Mouse (Mus musculus): ENCODE measurements around the gene Bcat2. TPM values are rescaled to one million over a fixed set of nuclear protein-coding genes. Genes with fewer than 3 reads are reported as not detected.
A peak's percentile ranks its signal among the peaks of the same experiment; 100 is the strongest.

Gene Bcat2
- polyA plus RNA-seq, 2 experiments: 60.4 to 67.6 TPM

GRCm38 (mm10) chr7:45551512-45551883 is 18.5 kb upstream of the Bcat2 start:
- H3K9me3 ChIP-seq (ENCODE audit: control insufficient read depth, low read length): no peaks in the 10 kb centered on the region
- no peaks in the 10 kb centered on the region for H3K36me3 ChIP-seq (ENCODE audit: control insufficient read depth, insufficient read depth, low read length)
- DNase-seq (ENCODE audit: low spot score) (no peak), ATAC-seq (ENCODE audit: low FRiP score, low read depth) (no peak)
- TF ChIP-seq POLR2A (IDR thresholded peaks at IDR 0.05; ENCODE audit: borderline replicate concordance, extremely low read depth, insufficient read depth, insufficient read length): no peak
- H3K27ac ChIP-seq (replicated peaks; ENCODE audit: low read depth, low read length): no peak overlapping the region
- H3K27me3 ChIP-seq (ENCODE audit: control insufficient read depth, insufficient read depth, low read length): no peaks in the 10 kb centered on the region
- no peak overlapping the region for H3K4me3 ChIP-seq (replicated peaks; ENCODE audit: low read length)
- no peak overlapping the region for H3K4me2 ChIP-seq (replicated peaks; ENCODE audit: low read depth, low read length, severe bottlenecking)
- 80% methylated on average over 8 of the region's 8 CpGs for WGBS
- H3K9ac ChIP-seq (ENCODE audit: low read depth, low read length, severe bottlenecking): no peak overlapping the region
- H3K4me1 ChIP-seq (ENCODE audit: control insufficient read depth, insufficient read depth, low read length): no peaks in the 10 kb centered on the region

GRCm38 (mm10) chr7:45553519-45553918 is 16.4 kb upstream of the Bcat2 start:
- Histone ChIP-seq H3K27me3 (ENCODE audit: control insufficient read depth, insufficient read depth, low read length) (no peaks in the 10 kb centered on the region), H3K9ac (ENCODE audit: low read depth, low read length, severe bottlenecking) (no peak overlapping the region), H3K27ac (replicated peaks; ENCODE audit: low read depth, low read length) (no peak overlapping the region), H3K36me3 (ENCODE audit: control insufficient read depth, insufficient read depth, low read length) (no peaks in the 10 kb centered on the region), H3K4me2 (replicated peaks; ENCODE audit: low read depth, low read length, severe bottlenecking) (no peak overlapping the region), H3K9me3 (ENCODE audit: control insufficient read depth, low read length) (no peaks in the 10 kb centered on the region), H3K4me3 (replicated peaks; ENCODE audit: low read length) (no peak overlapping the region), H3K4me1 (ENCODE audit: control insufficient read depth, insufficient read depth, low read length) (no peaks in the 10 kb centered on the region)
- 65% methylated on average over 8 of the region's 8 CpGs for WGBS
- DNase-seq (ENCODE audit: low spot score): no peak
- ATAC-seq (ENCODE audit: low FRiP score, low read depth): no peak
- TF ChIP-seq POLR2A (IDR thresholded peaks at IDR 0.05; ENCODE audit: borderline replicate concordance, extremely low read depth, insufficient read depth, insufficient read length): no peak

GRCm38 (mm10) chr7:45553990-45554389 is 16.0 kb upstream of the Bcat2 start:
- Histone ChIP-seq H3K4me1 (ENCODE audit: control insufficient read depth, insufficient read depth, low read length) (no peaks in the 10 kb centered on the region), H3K27me3 (ENCODE audit: control insufficient read depth, insufficient read depth, low read length) (no peaks in the 10 kb centered on the region), H3K4me2 (replicated peaks; ENCODE audit: low read depth, low read length, severe bottlenecking) (no peak overlapping the region), H3K9me3 (ENCODE audit: control insufficient read depth, low read length) (no peaks in the 10 kb centered on the region), H3K36me3 (ENCODE audit: control insufficient read depth, insufficient read depth, low read length) (no peaks in the 10 kb centered on the region), H3K4me3 (replicated peaks; ENCODE audit: low read length) (no peak overlapping the region), H3K27ac (replicated peaks; ENCODE audit: low read depth, low read length) (no peak overlapping the region), H3K9ac (ENCODE audit: low read depth, low read length, severe bottlenecking) (no peak overlapping the region)
- TF ChIP-seq POLR2A (IDR thresholded peaks at IDR 0.05; ENCODE audit: borderline replicate concordance, extremely low read depth, insufficient read depth, insufficient read length): no peak
- 78% methylated on average over 2 of the region's 2 CpGs for WGBS
- DNase-seq (ENCODE audit: low spot score) (no peak), ATAC-seq (ENCODE audit: low FRiP score, low read depth) (no peak)

- Histone ChIP-seq H3K4me2 (replicated peaks; ENCODE audit: low read depth, low read length, severe bottlenecking) (no peak within 1 kb of the TSS), H3K27me3 (ENCODE audit: control insufficient read depth, insufficient read depth, low read length) (no peaks in the 10 kb centered on the region), H3K4me1 (ENCODE audit: control insufficient read depth, insufficient read depth, low read length) (no peaks in the 10 kb centered on the region), H3K9ac (ENCODE audit: low read depth, low read length, severe bottlenecking) (no peak within 1 kb of the TSS), H3K4me3 (replicated peaks; ENCODE audit: low read length) (no peak within 1 kb of the TSS), H3K9me3 (ENCODE audit: control insufficient read depth, low read length) (no peaks in the 10 kb centered on the region), H3K27ac (replicated peaks; ENCODE audit: low read depth, low read length) (no peak within 1 kb of the TSS), H3K36me3 (ENCODE audit: control insufficient read depth, insufficient read depth, low read length) (no peaks in the 10 kb centered on the region)
- TF ChIP-seq POLR2A (IDR thresholded peaks at IDR 0.05; ENCODE audit: borderline replicate concordance, extremely low read depth, insufficient read depth, insufficient read length): no peak
- ATAC-seq (ENCODE audit: low FRiP score, low read depth) (no peak), DNase-seq (ENCODE audit: low spot score) (no peak)
- WGBS: 33% methylated on average over 8 of the region's 8 CpGs
These were observed 15.2 kb upstream of the Bcat2 start, which contains the start of gene Hsd17b14 for GRCm38 (mm10) chr7:45554744-45555143. Gene Hsd17b14, plus strand, starts transcription at chr7:45554893.

GRCm38 (mm10) chr7:45555787-45556186 is 14.2 kb upstream of the Bcat2 start:
- Histone ChIP-seq H3K4me3 (replicated peaks; ENCODE audit: low read length) (no peak overlapping the region), H3K9me3 (ENCODE audit: control insufficient read depth, low read length) (no peaks in the 10 kb centered on the region), H3K4me2 (replicated peaks; ENCODE audit: low read depth, low read length, severe bottlenecking) (no peak overlapping the region), H3K36me3 (ENCODE audit: control insufficient read depth, insufficient read depth, low read length) (no peaks in the 10 kb centered on the region), H3K4me1 (ENCODE audit: control insufficient read depth, insufficient read depth, low read length) (no peaks in the 10 kb centered on the region), H3K9ac (ENCODE audit: low read depth, low read length, severe bottlenecking) (no peak overlapping the region), H3K27ac (replicated peaks; ENCODE audit: low read depth, low read length) (no peak overlapping the region), H3K27me3 (ENCODE audit: control insufficient read depth, insufficient read depth, low read length) (no peaks in the 10 kb centered on the region)
- 25% methylated on average over 8 of the region's 8 CpGs for WGBS
- no peak for ATAC-seq (ENCODE audit: low FRiP score, low read depth)
- TF ChIP-seq POLR2A (IDR thresholded peaks at IDR 0.05; ENCODE audit: borderline replicate concordance, extremely low read depth, insufficient read depth, insufficient read length): no peak
- DNase-seq (ENCODE audit: low spot score): peak; percentile 69

GRCm38 (mm10) chr7:45558907-45559306 is 11.0 kb upstream of the Bcat2 start:
- DNase-seq (ENCODE audit: low spot score): no peak
- Histone ChIP-seq H3K4me2 (replicated peaks; ENCODE audit: low read depth, low read length, severe bottlenecking) (no peak overlapping the region), H3K27me3 (ENCODE audit: control insufficient read depth, insufficient read depth, low read length) (no peaks in the 10 kb centered on the region), H3K4me1 (ENCODE audit: control insufficient read depth, insufficient read depth, low read length) (no peaks in the 10 kb centered on the region), H3K36me3 (ENCODE audit: control insufficient read depth, insufficient read depth, low read length) (no peaks in the 10 kb centered on the region), H3K9ac (ENCODE audit: low read depth, low read length, severe bottlenecking) (no peak overlapping the region), H3K4me3 (replicated peaks; ENCODE audit: low read length) (no peak overlapping the region), H3K27ac (replicated peaks; ENCODE audit: low read depth, low read length) (no peak overlapping the region), H3K9me3 (ENCODE audit: control insufficient read depth, low read length) (no peaks in the 10 kb centered on the region)
- ATAC-seq (ENCODE audit: low FRiP score, low read depth): no peak
- no peak for TF ChIP-seq POLR2A (IDR thresholded peaks at IDR 0.05; ENCODE audit: borderline replicate concordance, extremely low read depth, insufficient read depth, insufficient read length)
- 43% methylated on average over 6 of the region's 6 CpGs for WGBS

Data from limb, embryonic 14.5 days (tissue).